ENCODE assay signal across 34 mouse cellular contexts in the genomic region with DNA sequence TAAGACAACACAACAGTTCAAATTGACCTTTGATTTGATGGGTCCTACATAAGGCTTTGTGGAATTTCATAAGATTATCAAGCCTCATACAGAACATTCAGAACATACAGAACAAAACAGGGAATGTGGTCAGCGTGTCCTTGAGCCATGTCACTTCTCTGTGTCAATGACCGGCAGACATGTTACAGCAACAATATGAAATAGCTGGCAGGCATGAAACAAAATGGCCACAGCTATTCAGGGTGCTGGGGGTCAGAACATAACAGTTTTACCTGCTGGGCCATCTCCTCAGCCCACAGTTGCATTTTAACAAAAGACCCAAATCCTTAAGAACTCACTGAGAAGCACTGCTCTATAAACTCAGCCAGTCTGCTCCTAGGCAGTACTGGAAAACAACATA. TPM values are rescaled to one million over a fixed set of nuclear protein-coding genes. Genes with fewer than 3 reads are reported as not detected.
"Had no signal": no experiment of that assay in that cellular context is flagged by ENCODE, and none has a peak within 500 bp of the region (broad histone marks: within the 10 kb centered on the region; RNA-seq: fewer than 3 reads in every experiment).

No protein-coding gene starts in this region.

- H3K4me3 ChIP-seq: limb, embryonic 10.5 days; limb, embryonic 12.5 days; limb, embryonic 13.5 days; limb, embryonic 15.5 days; liver, embryonic 12.5 days; liver, embryonic 13.5 days; liver, embryonic 15.5 days; lung, embryonic 15.5 days; megakaryocyte, embryonic 14.5 days; midbrain, embryonic 10.5 days; midbrain, embryonic 12.5 days; midbrain, embryonic 13.5 days; midbrain, embryonic 15.5 days; myocyte; neural tube, embryonic 12.5 days had no signal

- H3K9ac ChIP-seq: limb, embryonic 12.5 days; limb, embryonic 13.5 days; limb, embryonic 15.5 days; liver, embryonic 12.5 days; liver, embryonic 13.5 days; liver, embryonic 14.5 days; liver, embryonic 15.5 days; liver, postnatal 0 days; lung, embryonic 14.5 days; lung, embryonic 15.5 days; midbrain, embryonic 12.5 days; midbrain, embryonic 13.5 days; midbrain, embryonic 15.5 days; neural tube, embryonic 12.5 days had no signal

- H3K27ac ChIP-seq: limb, embryonic 10.5 days; limb, embryonic 12.5 days; limb, embryonic 13.5 days; limb, embryonic 15.5 days; liver, embryonic 12.5 days; liver, embryonic 13.5 days; liver, embryonic 14.5 days; liver, embryonic 15.5 days; lung, embryonic 15.5 days; macrophage; midbrain, embryonic 10.5 days; midbrain, embryonic 12.5 days; midbrain, embryonic 13.5 days; midbrain, embryonic 15.5 days; neural tube, embryonic 12.5 days had no signal

- H3K9me3 ChIP-seq: limb, embryonic 10.5 days; limb, embryonic 15.5 days; liver, embryonic 12.5 days; liver, embryonic 13.5 days; liver, embryonic 15.5 days; lung, embryonic 15.5 days; midbrain, embryonic 10.5 days; midbrain, embryonic 12.5 days; midbrain, embryonic 13.5 days; midbrain, embryonic 15.5 days; neural tube, embryonic 12.5 days had no signal

- DNase-seq: left cerebral cortex, postnatal 4 days; liver; liver, embryonic 13.5 days; liver, postnatal 0 days; lung, adult 18-20 months; lung, adult 2 months; lung, embryonic 14.5 days; lung, postnatal 10 days; lung, postnatal 14 days; lung, postnatal 36 days; lung, postnatal 4 days; midbrain, embryonic 14.5 days had no signal

- H3K4me2 ChIP-seq: limb, embryonic 12.5 days; limb, embryonic 13.5 days; limb, embryonic 15.5 days; liver, embryonic 11.5 days; liver, embryonic 12.5 days; liver, embryonic 13.5 days; liver, embryonic 15.5 days; lung, embryonic 14.5 days; lung, embryonic 15.5 days; midbrain, embryonic 11.5 days; midbrain, embryonic 12.5 days; midbrain, embryonic 13.5 days; midbrain, embryonic 15.5 days; neural tube, embryonic 12.5 days had no signal

- H3K27me3 ChIP-seq: limb, embryonic 12.5 days; limb, embryonic 13.5 days; limb, embryonic 15.5 days; lung, embryonic 15.5 days; midbrain, embryonic 13.5 days; midbrain, embryonic 15.5 days; neural tube, embryonic 12.5 days had no signal

- ATAC-seq: liver, embryonic 12.5 days; liver, postnatal 0 days; lung, postnatal 0 days; midbrain, embryonic 13.5 days; midbrain, embryonic 15.5 days; midbrain, embryonic 16.5 days had no signal

- H3K4me1 ChIP-seq: limb, embryonic 10.5 days; limb, embryonic 12.5 days; limb, embryonic 13.5 days; limb, embryonic 15.5 days; liver, embryonic 12.5 days; liver, embryonic 13.5 days; liver, embryonic 15.5 days; lung, embryonic 15.5 days; megakaryocyte, embryonic 14.5 days; midbrain, embryonic 12.5 days; midbrain, embryonic 13.5 days; midbrain, embryonic 15.5 days; neural tube, embryonic 12.5 days had no signal

- H3K36me3 ChIP-seq: limb, embryonic 10.5 days; limb, embryonic 12.5 days; limb, embryonic 13.5 days; limb, embryonic 15.5 days; liver, embryonic 12.5 days; liver, embryonic 13.5 days; liver, embryonic 15.5 days; lung, embryonic 15.5 days; midbrain, embryonic 10.5 days; midbrain, embryonic 12.5 days; midbrain, embryonic 13.5 days; midbrain, embryonic 15.5 days; neural tube, embryonic 12.5 days had no signal

RNA-seq across cellular contexts. Expression of a gene that starts 45.3 kb away (rescaled TPM):
- total RNA-seq: left cerebral cortex, postnatal 14 days; left cerebral cortex, postnatal 25 days had no signal
- polyA plus RNA-seq: macrophage had no signal
